Mouse (Mus musculus): ENCODE data around the gene Elk3. TPM values are rescaled to one million over a fixed set of nuclear protein-coding genes. Genes with fewer than 3 reads are reported as not detected.

Gene Elk3
- polyA plus RNA-seq, 1 experiment from 2014 or later = 4.6 TPM

DNA sequence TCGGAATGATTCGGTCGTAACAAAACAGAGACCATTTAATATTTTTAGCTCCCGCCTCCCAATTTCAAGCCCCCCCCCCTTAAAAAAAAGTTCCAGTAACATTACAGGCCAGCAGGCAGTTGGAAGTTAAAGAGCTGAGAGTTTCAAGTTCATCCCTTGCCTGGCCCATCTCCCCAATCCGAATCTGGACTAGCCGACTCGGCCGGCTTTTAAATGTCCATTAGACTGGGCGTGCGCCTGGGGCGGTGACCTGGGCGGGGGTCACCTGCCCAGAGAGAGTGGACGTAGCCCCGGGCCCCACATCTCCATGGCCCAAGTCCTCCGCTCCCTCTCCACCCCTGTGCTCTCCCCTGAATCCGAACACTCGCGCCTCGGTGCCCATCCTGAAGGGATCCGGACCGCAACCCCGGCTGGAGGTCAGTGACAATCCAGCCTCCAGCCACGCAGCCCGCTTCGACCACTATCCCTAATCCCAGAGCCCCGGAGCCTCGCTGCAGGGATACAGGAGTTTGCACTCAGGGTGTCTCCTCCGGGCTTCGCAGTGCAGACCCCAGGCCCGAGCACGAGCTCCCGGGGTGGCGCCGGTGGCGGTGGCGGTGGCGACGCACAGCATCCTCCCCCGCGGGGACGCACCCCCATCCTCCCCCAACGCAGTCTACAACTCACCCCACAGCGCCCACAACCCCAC, 857 bp downstream of the Elk3 start:
- peaks cover 40% of the 10 kb centered on the region for H3K27me3 ChIP-seq (ENCODE audit: control insufficient read depth, insufficient read depth, low read depth, low read length)
- ATAC-seq (ENCODE audit: low read depth) = no peak
- WGBS (ENCODE audit: insufficient replicate concordance) = under 1% methylated on average over 43 of the region's 43 CpGs
- peak overlapping the region; percentile 23 for H3K9ac ChIP-seq (ENCODE audit: low read depth, low read length)
- no peaks in the 10 kb centered on the region for H3K9me3 ChIP-seq (replicated peaks; ENCODE audit: control insufficient read depth, low read length)
- H3K4me3 ChIP-seq (ENCODE audit: low read depth, low read length) = peak overlapping the region; percentile 57
- H3K36me3 ChIP-seq (ENCODE audit: control insufficient read depth, insufficient read depth) = no peaks in the 10 kb centered on the region
- H3K27ac ChIP-seq (ENCODE audit: low read length) = peak overlapping the region; percentile 52
- H3K4me2 ChIP-seq (ENCODE audit: low read depth, low read length) = peak overlapping the region; percentile 65
- H3K4me1 ChIP-seq (ENCODE audit: control insufficient read depth, low read depth, low read length) = no peaks in the 10 kb centered on the region; the same call in 1 of the 2 replicates

DNA sequence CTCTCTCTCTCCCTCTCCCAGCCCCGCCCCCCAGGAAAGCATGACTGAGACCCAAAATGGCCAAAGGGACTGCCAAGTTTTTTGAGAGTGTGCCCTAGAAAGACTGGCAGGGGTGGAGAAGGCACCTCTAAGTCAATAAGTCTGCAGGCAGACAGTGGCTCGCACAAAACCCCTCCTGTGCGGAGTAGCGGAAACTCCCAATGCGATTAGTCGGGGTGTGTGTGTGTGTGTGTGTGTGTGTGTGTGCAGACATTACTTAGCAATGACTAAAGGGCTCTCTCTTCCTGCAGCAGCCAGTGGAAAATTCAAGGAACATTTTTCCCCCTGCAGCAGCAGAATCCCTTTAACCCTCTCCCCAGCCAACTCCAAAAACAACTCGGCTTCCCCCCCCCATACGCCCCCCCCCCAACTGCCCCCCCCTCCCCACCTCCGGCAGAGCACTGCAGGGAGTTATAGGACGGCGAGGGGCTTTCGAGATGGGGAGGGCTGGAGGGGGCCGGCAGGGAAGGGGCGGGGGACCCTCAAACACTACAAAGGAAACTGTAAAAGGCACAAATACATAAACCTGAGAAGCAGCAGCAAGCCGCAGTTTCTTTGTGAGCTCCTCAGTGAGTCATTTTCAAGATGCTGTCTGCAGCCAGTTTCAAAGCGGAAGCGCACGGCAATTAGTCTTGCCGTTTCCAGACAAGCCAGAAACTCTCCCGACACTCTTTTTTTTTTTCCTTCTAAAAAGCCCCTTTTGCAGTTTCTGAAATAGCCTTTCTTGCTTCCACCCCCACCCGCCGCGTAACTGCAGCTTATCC, 1.6 kb downstream of the Elk3 start:
- peak overlapping the region; percentile 52 for H3K27ac ChIP-seq (ENCODE audit: low read length)
- H3K4me3 ChIP-seq (ENCODE audit: low read depth, low read length) = peak overlapping the region; percentile 57
- ATAC-seq (ENCODE audit: low read depth) = no peak
- H3K27me3 ChIP-seq (ENCODE audit: control insufficient read depth, insufficient read depth, low read depth, low read length) = peaks cover 40% of the 10 kb centered on the region
- 1% methylated on average over 18 of the region's 23 CpGs for WGBS (ENCODE audit: insufficient replicate concordance)
- H3K4me1 ChIP-seq (ENCODE audit: control insufficient read depth, low read depth, low read length) = no peaks in the 10 kb centered on the region; the same call in 1 of the 2 replicates
- no peak overlapping the region; the same call in 1 of the 2 replicates for H3K9ac ChIP-seq (ENCODE audit: low read depth, low read length)
- no peaks in the 10 kb centered on the region for H3K36me3 ChIP-seq (ENCODE audit: control insufficient read depth, insufficient read depth)
- no peaks in the 10 kb centered on the region for H3K9me3 ChIP-seq (replicated peaks; ENCODE audit: control insufficient read depth, low read length)
- peak overlapping the region; percentile 65 for H3K4me2 ChIP-seq (ENCODE audit: low read depth, low read length)

DNA sequence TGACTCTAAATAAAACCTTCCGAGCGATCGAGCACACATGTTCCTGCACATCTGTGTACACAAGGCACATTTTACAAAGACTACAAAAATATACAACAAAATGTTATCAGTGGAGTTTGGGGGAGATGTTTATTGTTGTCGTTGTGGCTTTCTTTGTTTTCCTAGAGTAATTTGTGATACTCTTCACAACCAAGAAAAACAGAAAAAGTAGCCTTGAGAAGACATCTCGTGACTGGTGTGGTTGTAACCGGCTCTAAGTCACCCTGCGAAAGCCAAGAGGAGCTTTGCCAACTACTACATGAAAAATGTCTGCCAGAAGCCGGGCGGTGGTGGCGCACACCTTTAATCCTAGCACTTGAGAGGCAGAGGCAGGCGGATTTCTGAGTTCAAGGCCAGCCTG, 4.6 kb downstream of the Elk3 start:
- H3K4me2 ChIP-seq (ENCODE audit: low read depth, low read length) = no peak overlapping the region
- H3K4me3 ChIP-seq (ENCODE audit: low read depth, low read length) = no peak overlapping the region
- H3K9me3 ChIP-seq (replicated peaks; ENCODE audit: control insufficient read depth, low read length) = no peaks in the 10 kb centered on the region
- H3K27ac ChIP-seq (ENCODE audit: low read length) = no peak overlapping the region
- no peaks in the 10 kb centered on the region; the same call in 1 of the 2 replicates for H3K4me1 ChIP-seq (ENCODE audit: control insufficient read depth, low read depth, low read length)
- 69% methylated on average over 11 of the region's 11 CpGs for WGBS (ENCODE audit: insufficient replicate concordance)
- H3K9ac ChIP-seq (ENCODE audit: low read depth, low read length) = no peak overlapping the region
- peaks cover 27% of the 10 kb centered on the region for H3K27me3 ChIP-seq (ENCODE audit: control insufficient read depth, insufficient read depth, low read depth, low read length)
- no peak for ATAC-seq (ENCODE audit: low read depth)
- H3K36me3 ChIP-seq (ENCODE audit: control insufficient read depth, insufficient read depth) = no peaks in the 10 kb centered on the region

DNA sequence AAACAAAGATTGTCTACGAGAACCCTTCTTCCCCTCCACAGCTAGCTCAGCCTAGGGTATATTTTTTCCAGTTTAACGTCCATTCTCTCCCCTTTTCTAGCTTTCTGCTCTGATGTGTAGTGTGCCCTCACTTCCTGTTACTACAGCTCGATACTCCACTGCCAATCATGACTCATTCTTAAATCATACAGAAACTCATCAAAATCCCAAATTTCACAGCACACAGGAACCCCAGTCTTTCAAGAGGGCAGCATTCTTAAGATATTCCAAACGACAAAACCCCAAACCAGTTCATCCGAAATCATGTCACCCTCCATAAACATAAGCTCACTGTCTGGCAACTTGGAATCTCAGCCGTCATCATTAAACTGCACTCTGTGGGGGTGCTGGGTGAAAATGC, 5.0 kb downstream of the Elk3 start:
- no peak overlapping the region for H3K4me2 ChIP-seq (ENCODE audit: low read depth, low read length)
- no peaks in the 10 kb centered on the region for H3K36me3 ChIP-seq (ENCODE audit: control insufficient read depth, insufficient read depth)
- ATAC-seq (ENCODE audit: low read depth) = no peak
- 34% methylated on average over 6 of the region's 6 CpGs for WGBS (ENCODE audit: insufficient replicate concordance)
- no peak overlapping the region for H3K4me3 ChIP-seq (ENCODE audit: low read depth, low read length)
- no peak overlapping the region for H3K9ac ChIP-seq (ENCODE audit: low read depth, low read length)
- peaks cover 23% of the 10 kb centered on the region for H3K27me3 ChIP-seq (ENCODE audit: control insufficient read depth, insufficient read depth, low read depth, low read length)
- H3K9me3 ChIP-seq (replicated peaks; ENCODE audit: control insufficient read depth, low read length) = no peaks in the 10 kb centered on the region
- H3K27ac ChIP-seq (ENCODE audit: low read length) = no peak overlapping the region
- no peaks in the 10 kb centered on the region; the same call in 1 of the 2 replicates for H3K4me1 ChIP-seq (ENCODE audit: control insufficient read depth, low read depth, low read length)

DNA sequence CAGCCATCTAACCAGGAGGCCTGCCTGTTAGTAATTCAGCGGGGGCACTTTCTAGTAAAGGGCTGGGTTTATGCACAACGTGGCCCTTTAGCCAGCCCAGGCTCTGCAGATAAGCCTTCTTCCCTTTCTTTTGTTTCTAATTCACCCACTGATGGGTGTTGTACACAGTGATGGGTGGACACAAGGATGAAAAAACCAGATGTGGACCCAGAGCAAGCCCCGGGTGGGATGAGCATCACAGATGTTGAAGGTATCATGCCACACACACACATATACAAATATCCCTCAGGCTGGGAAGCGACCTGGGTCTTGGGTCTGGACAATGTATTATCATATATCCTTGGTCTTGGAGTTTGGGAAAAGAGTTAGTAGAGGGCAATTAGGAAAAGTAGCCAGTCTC, 7.7 kb downstream of the Elk3 start:
- Histone ChIP-seq H3K4me1 (ENCODE audit: control insufficient read depth, low read depth, low read length) (no peaks in the 10 kb centered on the region), H3K4me2 (ENCODE audit: low read depth, low read length) (no peak overlapping the region), H3K9ac (ENCODE audit: low read depth, low read length) (no peak overlapping the region), H3K4me3 (ENCODE audit: low read depth, low read length) (no peak overlapping the region), H3K9me3 (replicated peaks; ENCODE audit: control insufficient read depth, low read length) (no peaks in the 10 kb centered on the region), H3K27me3 (ENCODE audit: control insufficient read depth, insufficient read depth, low read depth, low read length) (no peaks in the 10 kb centered on the region), H3K27ac (ENCODE audit: low read length) (no peak overlapping the region), H3K36me3 (ENCODE audit: control insufficient read depth, insufficient read depth) (no peaks in the 10 kb centered on the region)
- 46% methylated on average over 4 of the region's 4 CpGs for WGBS (ENCODE audit: insufficient replicate concordance)
- no peak for ATAC-seq (ENCODE audit: low read depth)

DNA sequence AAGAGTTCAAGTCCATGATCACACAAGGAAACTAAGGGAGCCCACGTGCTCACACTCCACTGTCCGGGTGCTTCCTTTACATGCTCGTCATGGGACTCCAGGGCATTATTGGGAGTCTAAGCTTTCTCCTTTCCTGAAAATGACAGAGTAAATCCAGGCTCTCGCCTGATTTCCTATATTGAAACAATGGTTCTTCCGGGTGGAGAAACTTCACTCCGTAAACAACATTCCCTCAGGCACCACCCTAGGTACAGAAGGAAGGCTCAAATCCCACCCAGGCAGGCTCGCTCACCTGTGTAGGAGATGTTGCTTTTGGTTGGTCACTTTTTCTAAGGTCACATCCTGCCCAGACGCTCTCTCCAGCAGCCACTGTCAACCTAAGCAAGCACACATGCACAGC, 9.1 kb downstream of the Elk3 start:
- Histone ChIP-seq H3K9ac (ENCODE audit: low read depth, low read length) (no peak overlapping the region), H3K4me2 (ENCODE audit: low read depth, low read length) (no peak overlapping the region), H3K36me3 (ENCODE audit: control insufficient read depth, insufficient read depth) (no peaks in the 10 kb centered on the region), H3K9me3 (replicated peaks; ENCODE audit: control insufficient read depth, low read length) (no peaks in the 10 kb centered on the region), H3K4me3 (ENCODE audit: low read depth, low read length) (no peak overlapping the region), H3K27ac (ENCODE audit: low read length) (no peak overlapping the region), H3K27me3 (ENCODE audit: control insufficient read depth, insufficient read depth, low read depth, low read length) (no peaks in the 10 kb centered on the region), H3K4me1 (ENCODE audit: control insufficient read depth, low read depth, low read length) (no peaks in the 10 kb centered on the region)
- ATAC-seq (ENCODE audit: low read depth) = no peak
- 56% methylated on average over 8 of the region's 8 CpGs for WGBS (ENCODE audit: insufficient replicate concordance)

DNA sequence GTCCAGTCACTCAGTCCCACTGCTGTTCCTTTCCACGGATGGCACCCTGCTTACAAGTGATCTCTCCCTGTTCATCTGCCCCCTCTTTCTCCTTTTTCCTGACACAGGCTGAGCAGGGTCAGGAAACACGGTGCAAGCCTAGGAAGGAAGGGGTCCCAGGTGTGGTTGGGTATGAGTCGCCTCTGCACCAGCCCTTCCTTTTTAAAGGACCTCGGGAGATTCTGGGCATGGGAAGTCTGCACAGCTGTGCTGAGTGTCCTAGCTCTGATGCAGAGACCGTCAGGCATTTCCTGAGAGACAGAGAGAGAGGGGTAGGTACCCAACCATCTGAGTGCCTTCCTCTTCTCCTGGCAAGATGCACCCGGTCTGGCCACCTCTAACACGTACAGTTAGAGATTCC, 12.7 kb downstream of the Elk3 start:
- H3K4me3 ChIP-seq (ENCODE audit: low read depth, low read length) = no peak overlapping the region
- ATAC-seq (ENCODE audit: low read depth) = 0 out of 2 replicates have a peak, but pooled peaks have one; percentile 7
- no peaks in the 10 kb centered on the region for H3K36me3 ChIP-seq (ENCODE audit: control insufficient read depth, insufficient read depth)
- H3K9me3 ChIP-seq (replicated peaks; ENCODE audit: control insufficient read depth, low read length) = no peaks in the 10 kb centered on the region
- no peaks in the 10 kb centered on the region for H3K27me3 ChIP-seq (ENCODE audit: control insufficient read depth, insufficient read depth, low read depth, low read length)
- no peaks in the 10 kb centered on the region; the same call in 1 of the 2 replicates for H3K4me1 ChIP-seq (ENCODE audit: control insufficient read depth, low read depth, low read length)
- H3K27ac ChIP-seq (ENCODE audit: low read length) = no peak overlapping the region
- no peak overlapping the region for H3K9ac ChIP-seq (ENCODE audit: low read depth, low read length)
- no peak overlapping the region for H3K4me2 ChIP-seq (ENCODE audit: low read depth, low read length)
- 14% methylated on average over 7 of the region's 7 CpGs for WGBS (ENCODE audit: insufficient replicate concordance)

DNA sequence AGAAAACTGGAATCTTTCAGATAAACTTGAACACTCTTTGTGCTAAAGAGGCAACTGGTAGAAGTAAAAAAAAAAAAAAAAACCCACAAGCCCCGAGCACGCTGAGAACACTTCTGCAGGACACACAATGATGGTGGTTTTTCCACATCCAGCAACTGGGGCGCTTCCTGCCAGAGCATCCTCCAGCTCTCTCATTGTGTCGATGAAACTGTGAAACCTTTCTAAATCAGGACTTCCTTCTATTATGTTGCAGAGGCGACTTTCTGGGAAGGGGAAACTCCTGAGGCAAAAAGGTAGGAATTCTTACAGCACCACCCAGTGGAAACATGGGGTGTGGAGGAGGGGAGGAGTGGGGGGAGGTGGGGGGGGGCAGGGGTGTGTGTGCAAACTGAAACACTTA, 13.2 kb downstream of the Elk3 start:
- H3K9me3 ChIP-seq (replicated peaks; ENCODE audit: control insufficient read depth, low read length) = no peaks in the 10 kb centered on the region
- no peak overlapping the region for H3K9ac ChIP-seq (ENCODE audit: low read depth, low read length)
- no peak overlapping the region for H3K4me3 ChIP-seq (ENCODE audit: low read depth, low read length)
- H3K4me1 ChIP-seq (ENCODE audit: control insufficient read depth, low read depth, low read length) = no peaks in the 10 kb centered on the region; the same call in 1 of the 2 replicates
- ATAC-seq (ENCODE audit: low read depth) = no peak
- no peaks in the 10 kb centered on the region for H3K27me3 ChIP-seq (ENCODE audit: control insufficient read depth, insufficient read depth, low read depth, low read length)
- 26% methylated on average over 5 of the region's 5 CpGs for WGBS (ENCODE audit: insufficient replicate concordance)
- H3K36me3 ChIP-seq (ENCODE audit: control insufficient read depth, insufficient read depth) = no peaks in the 10 kb centered on the region
- no peak overlapping the region for H3K4me2 ChIP-seq (ENCODE audit: low read depth, low read length)
- H3K27ac ChIP-seq (ENCODE audit: low read length) = no peak overlapping the region

Measured in liver, embryonic 16.5 days (tissue).